24 mouse cellular contexts compared by ENCODE assay signal in the genomic region with DNA sequence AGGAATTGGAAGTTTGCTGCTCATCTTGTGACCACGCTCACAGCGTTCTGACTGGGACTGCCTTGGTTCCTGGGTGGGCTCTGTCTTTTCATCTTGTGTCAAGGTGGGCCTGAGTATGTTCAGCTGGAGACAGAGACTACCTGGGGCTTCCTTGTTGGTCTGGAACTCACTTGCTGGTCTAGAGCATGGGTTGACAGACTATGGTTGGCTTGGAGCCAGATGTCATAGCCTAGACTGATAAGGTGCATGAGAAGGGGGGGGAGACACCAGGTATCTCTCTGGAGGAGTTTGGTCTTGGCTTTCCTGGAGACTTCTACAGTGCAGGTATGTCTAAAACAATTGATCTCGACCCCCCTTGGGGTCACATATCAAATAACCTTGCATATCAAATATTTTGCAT.
"Had no signal": no experiment of that assay in that cellular context is flagged by ENCODE, and none has a peak within 500 bp of the region (broad histone marks: within the 10 kb centered on the region; RNA-seq: fewer than 3 reads in every experiment).

No protein-coding gene starts in this region.

- H3K9ac ChIP-seq: forebrain, postnatal 0 days; heart, embryonic 13.5 days; heart, embryonic 15.5 days; hindbrain, embryonic 13.5 days; hindbrain, embryonic 15.5 days; kidney, embryonic 15.5 days; limb, embryonic 13.5 days; limb, embryonic 15.5 days; liver, embryonic 12.5 days had no signal

- H3K36me3 ChIP-seq: kidney, embryonic 15.5 days; limb, embryonic 15.5 days; liver, embryonic 12.5 days had no signal

- H3K4me3 ChIP-seq: heart, embryonic 10.5 days; heart, embryonic 13.5 days; heart, embryonic 15.5 days; hindbrain, embryonic 13.5 days; hindbrain, embryonic 15.5 days; kidney, embryonic 15.5 days; left cerebral cortex, adult 2 months; limb, embryonic 13.5 days; limb, embryonic 15.5 days; liver, embryonic 12.5 days had no signal

- H3K9me3 ChIP-seq: heart, embryonic 10.5 days; heart, embryonic 15.5 days; hindbrain, embryonic 13.5 days; hindbrain, embryonic 15.5 days; kidney, embryonic 15.5 days; limb, embryonic 15.5 days; liver, embryonic 12.5 days had no signal

- H3K4me2 ChIP-seq: heart, embryonic 13.5 days; heart, embryonic 15.5 days; hindbrain, embryonic 13.5 days; hindbrain, embryonic 15.5 days; kidney, embryonic 15.5 days; limb, embryonic 13.5 days; limb, embryonic 15.5 days; liver, embryonic 12.5 days had no signal

- H3K4me1 ChIP-seq: heart, embryonic 10.5 days; heart, embryonic 13.5 days; heart, embryonic 15.5 days; hindbrain, embryonic 13.5 days; kidney, embryonic 15.5 days; limb, embryonic 13.5 days; limb, embryonic 15.5 days; liver, embryonic 12.5 days had no signal

- ATAC-seq: forebrain, postnatal 0 days; hindbrain, postnatal 0 days; liver, embryonic 12.5 days had no signal

- H3K27me3 ChIP-seq: heart, embryonic 13.5 days; heart, embryonic 15.5 days; hindbrain, embryonic 13.5 days; hindbrain, embryonic 15.5 days; kidney, embryonic 15.5 days; limb, embryonic 13.5 days; limb, embryonic 15.5 days; liver, embryonic 12.5 days had no signal

- H3K27ac ChIP-seq: heart, embryonic 10.5 days; heart, embryonic 13.5 days; heart, embryonic 15.5 days; hindbrain, embryonic 13.5 days; hindbrain, embryonic 15.5 days; hindbrain, postnatal 0 days; kidney, embryonic 15.5 days; kidney, postnatal 0 days; left cerebral cortex, adult 2 months; limb, embryonic 13.5 days; limb, embryonic 15.5 days; liver, embryonic 12.5 days had no signal

- DNase-seq: forebrain, postnatal 0 days; gastrocnemius, postnatal 14 days; gastrocnemius, postnatal 36 days; heart, adult 18-20 months; heart, postnatal 14 days; heart, postnatal 36 days; kidney, adult 11 months; kidney, adult 2 months; kidney, adult 9 months; kidney, postnatal 14 days; kidney, postnatal 36 days; left cerebral cortex, postnatal 4 days had no signal
